Comparison of ENCODE assay signal across 8 mouse cellular contexts in the genomic region with DNA sequence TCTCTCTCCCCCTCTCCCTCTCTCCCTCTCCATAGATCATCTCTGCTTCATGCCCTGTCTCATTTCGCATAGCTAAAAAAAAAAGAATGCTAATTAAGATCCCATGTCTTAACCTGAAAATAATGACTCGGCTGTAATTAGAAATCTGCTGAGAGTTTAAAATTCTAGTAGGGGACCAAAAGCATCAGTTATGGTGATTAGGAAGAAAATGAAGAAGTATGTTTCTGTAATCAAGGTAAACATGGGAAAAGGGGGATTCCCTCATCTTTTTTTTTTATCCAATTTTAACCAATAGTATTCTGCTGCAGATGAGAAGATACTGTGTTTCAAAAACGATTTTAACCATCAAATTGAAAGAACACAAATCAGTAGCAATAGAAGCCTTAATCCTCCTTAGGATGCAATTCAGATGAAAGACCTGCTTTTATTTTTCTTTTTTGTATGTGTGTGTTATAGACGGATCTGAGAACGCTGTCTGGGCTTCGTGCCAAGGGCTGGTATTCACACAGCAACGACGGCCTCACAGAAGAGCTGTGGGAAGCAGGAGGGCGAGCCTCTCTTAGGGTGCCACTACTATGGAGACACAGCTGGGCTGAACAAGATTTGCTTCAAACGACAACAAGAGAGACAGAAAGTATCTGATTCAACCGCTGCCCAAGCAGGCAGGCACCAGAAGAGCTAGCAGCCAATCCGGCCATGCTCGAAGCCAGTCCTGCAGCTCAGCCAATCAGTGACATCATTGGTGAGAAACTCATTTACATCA.
DNase-seq lines count a peak whose midpoint lies in the region; ATAC-seq and TF ChIP-seq lines count a peak whose summit lies in the region.

No protein-coding gene starts in this region.

- no peaks in the 10 kb centered on the region for H3K4me1 ChIP-seq in kidney, embryonic 14.5 days (ENCODE audit: control insufficient read depth, insufficient read depth, low read length)
- peaks cover 19% of the 10 kb centered on the region for H3K4me1 ChIP-seq in neural tube, embryonic 12.5 days

- ATAC-seq in kidney, embryonic 14.5 days (ENCODE audit: low FRiP score, low TSS enrichment): peak; percentile 46; the same call in 1 of the 2 replicates
- ATAC-seq in neural tube, embryonic 12.5 days (ENCODE audit: low FRiP score, low read depth): peak; percentile 85

- H3K27me3 ChIP-seq in kidney, embryonic 14.5 days (ENCODE audit: control insufficient read depth, insufficient read depth, low read length): no peaks in the 10 kb centered on the region
- H3K27me3 ChIP-seq in neural tube, embryonic 12.5 days (replicated peaks): no peaks in the 10 kb centered on the region

- TF ChIP-seq POLR2A in brain, embryonic 14.5 days (IDR thresholded peaks at IDR 0.05; ENCODE audit: borderline replicate concordance, extremely low read depth, insufficient read depth, insufficient read length, poor library complexity, severe bottlenecking): peak; percentile 38; the same call in 1 of the 2 replicates

- DNase-seq in brain, embryonic 14.5 days (ENCODE audit: low read depth): peak; percentile 99
- DNase-seq in cerebellum, postnatal 25 days: peak; percentile 83 to 84
- peak; percentile 5 for DNase-seq in gastrocnemius, postnatal 25 days
- peak; percentile 87 for DNase-seq in left cerebral cortex, postnatal 4 days
- DNase-seq in urinary bladder, adult 2 months (ENCODE audit: low spot score): no peak
- DNase-seq in urinary bladder, postnatal 25 days (ENCODE audit: low spot score): no peak

- no peak overlapping the region for H3K9ac ChIP-seq in kidney, embryonic 14.5 days (ENCODE audit: low read depth, low read length)
- H3K9ac ChIP-seq in neural tube, embryonic 12.5 days: peak overlapping the region; percentile 46

- H3K9me3 ChIP-seq in kidney, embryonic 14.5 days (ENCODE audit: control insufficient read depth, low read length): no peaks in the 10 kb centered on the region
- no peaks in the 10 kb centered on the region for H3K9me3 ChIP-seq in neural tube, embryonic 12.5 days

- H3K4me3 ChIP-seq in kidney, embryonic 14.5 days (ENCODE audit: low read length): no peak overlapping the region
- peak overlapping the region; percentile 21 for H3K4me3 ChIP-seq in neural tube, embryonic 12.5 days

- H3K36me3 ChIP-seq in kidney, embryonic 14.5 days (ENCODE audit: control insufficient read depth, insufficient read depth, low read length): no peaks in the 10 kb centered on the region
- H3K36me3 ChIP-seq in neural tube, embryonic 12.5 days: no peaks in the 10 kb centered on the region

- no peak overlapping the region for H3K27ac ChIP-seq in kidney, embryonic 14.5 days (ENCODE audit: low read depth, low read length)
- H3K27ac ChIP-seq in neural tube, embryonic 12.5 days: peak overlapping the region; percentile 76

- TF ChIP-seq CTCF in brain, embryonic 14.5 days (IDR thresholded peaks at IDR 0.05; ENCODE audit: borderline replicate concordance, extremely low read depth, insufficient read depth, insufficient read length): no peak

- 53% methylated on average over 13 of the region's 13 CpGs for WGBS in kidney, embryonic 14.5 days
- 20% methylated on average over 13 of the region's 13 CpGs for WGBS in neural tube, embryonic 12.5 days

- intact Hi-C loops in left cerebral cortex, postnatal 4 days (cut with DNase I): loop anchor here (5.0 to 10.0 kb wide), 6 partner anchors 104 to 916 kb away; no protein-coding TSS in a partner anchor

- H3K4me2 ChIP-seq in kidney, embryonic 14.5 days (replicated peaks; ENCODE audit: low read depth, low read length): peak overlapping the region; percentile 19; the same call in 1 of the 2 replicates
- H3K4me2 ChIP-seq in neural tube, embryonic 12.5 days (replicated peaks): peak overlapping the region; percentile 52

Comparison
In these comparisons a context has a peak if more than half of its experiments do, and no peak if none do; other contexts are left out.
1. DNase-seq: peak in brain, embryonic 14.5 days (single experiment), cerebellum, postnatal 25 days (2 of 2), gastrocnemius, postnatal 25 days (single experiment) and left cerebral cortex, postnatal 4 days (single experiment); none in urinary bladder, adult 2 months (single experiment) and urinary bladder, postnatal 25 days (single experiment).